Mouse (Mus musculus) retina, postnatal 1 day (tissue): ENCODE data around the gene Aldh1b1.

Experiments used
- DNase-seq: peaks from one replicate; pipeline ENCODE4 v3.0.0-alpha.2; 2012

The Aldh1b1 gene

GRCm38 (mm10) chr4:45798964-45799363 is at the start of gene Aldh1b1:
Gene Aldh1b1 (plus strand): TSS chr4:45799022.
- DNase-seq, result peak; percentile 77

GRCm38 (mm10) chr4:45749449-45749848 is 49.4 kb upstream of the Aldh1b1 start:
- DNase-seq, result no peak

- no peak for DNase-seq
Measured at GRCm38 (mm10) chr4:45750477-45750876, 48.3 kb upstream of the Aldh1b1 start.

- DNase-seq, result no peak
Measured at GRCm38 (mm10) chr4:45753211-45753809, 45.5 kb upstream of the Aldh1b1 start.

GRCm38 (mm10) chr4:45754171-45754570 is 44.7 kb upstream of the Aldh1b1 start:
- no peak for DNase-seq

GRCm38 (mm10) chr4:45755097-45755496 is 43.7 kb upstream of the Aldh1b1 start:
- DNase-seq, result peak; percentile 83

GRCm38 (mm10) chr4:45755881-45756280 is 42.9 kb upstream of the Aldh1b1 start:
- no peak for DNase-seq

- DNase-seq, result no peak
Measured at GRCm38 (mm10) chr4:45757941-45758340, 40.9 kb upstream of the Aldh1b1 start.

- no peak for DNase-seq
Measured at GRCm38 (mm10) chr4:45759411-45759810, 39.4 kb upstream of the Aldh1b1 start.

- DNase-seq, result no peak
Measured at GRCm38 (mm10) chr4:45762600-45762999, 36.2 kb upstream of the Aldh1b1 start.

- peak; percentile 55 for DNase-seq
Measured at GRCm38 (mm10) chr4:45763288-45764140, 35.3 kb upstream of the Aldh1b1 start.

- DNase-seq, result no peak
Measured at GRCm38 (mm10) chr4:45764141-45764494, 34.7 kb upstream of the Aldh1b1 start.

GRCm38 (mm10) chr4:45765121-45765564 is 33.7 kb upstream of the Aldh1b1 start:
- peak; percentile 51 for DNase-seq

GRCm38 (mm10) chr4:45765565-45766201 is 33.1 kb upstream of the Aldh1b1 start:
- DNase-seq, result peak; percentile 87

- DNase-seq, result no peak
Measured at GRCm38 (mm10) chr4:45766774-45767173, 32.0 kb upstream of the Aldh1b1 start.

GRCm38 (mm10) chr4:45767891-45768558 is 30.8 kb upstream of the Aldh1b1 start:
- no peak for DNase-seq

GRCm38 (mm10) chr4:45769141-45769540 is 29.7 kb upstream of the Aldh1b1 start:
- no peak for DNase-seq

GRCm38 (mm10) chr4:45769791-45770637 is 28.8 kb upstream of the Aldh1b1 start:
- DNase-seq, result peak; percentile 63

GRCm38 (mm10) chr4:45770638-45771033 is 28.2 kb upstream of the Aldh1b1 start:
- DNase-seq, result no peak

- no peak for DNase-seq
Measured at GRCm38 (mm10) chr4:45771173-45771572, 27.6 kb upstream of the Aldh1b1 start.

- DNase-seq, result peak; percentile 84
Measured at GRCm38 (mm10) chr4:45771619-45772018, 27.2 kb upstream of the Aldh1b1 start.

- no peak for DNase-seq
Measured at GRCm38 (mm10) chr4:45783671-45784070, 15.2 kb upstream of the Aldh1b1 start.
